Mouse (Mus musculus): ENCODE measurements around the gene Uba1.

DNA sequence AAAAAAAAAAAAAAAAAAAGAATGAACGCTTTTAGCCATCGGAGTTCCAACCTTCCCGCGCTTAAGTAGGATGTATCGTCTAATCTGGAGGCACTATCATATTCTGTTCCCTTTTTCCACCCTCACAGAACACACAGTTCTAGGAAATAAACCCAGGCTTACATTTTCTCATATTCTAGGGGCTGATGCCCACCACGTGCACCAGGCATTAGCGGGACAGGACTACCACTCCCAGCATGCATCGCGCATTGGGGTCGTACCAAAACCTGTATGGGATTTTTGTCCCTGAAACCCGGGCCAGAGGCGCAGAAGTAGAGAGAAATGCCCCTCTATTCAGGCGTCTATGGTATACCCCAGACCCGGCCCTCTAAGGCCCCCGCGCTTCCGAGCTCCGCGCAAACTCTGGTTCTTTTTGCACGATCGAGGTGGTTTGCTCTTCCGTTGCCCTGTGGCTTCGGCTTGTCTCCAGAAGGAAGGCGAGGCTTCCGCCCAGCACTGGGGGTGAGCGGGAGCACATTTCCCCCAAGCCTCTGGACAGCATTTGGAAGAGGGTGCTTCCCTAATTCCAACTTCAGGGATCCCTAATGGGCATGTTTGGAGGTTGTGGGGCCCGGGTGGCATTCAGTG lies at the start of gene Uba1:
- TF ChIP-seq JUN (IDR thresholded peaks at IDR 0.05; ENCODE audit: insufficient read depth, low read depth, low read length) (no peak), CTCF (conservative IDR thresholded peaks at IDR 0.05 in 1 of 2, IDR thresholded peaks at IDR 0.05 in 1 of 2; ENCODE audit: low read depth in 2 of 2, low read length in 2 of 2) (no peak), POLR2A (IDR thresholded peaks at IDR 0.05; ENCODE audit: low read depth, low read length) (peak; percentile 70), BHLHE40 (IDR thresholded peaks at IDR 0.05; ENCODE audit: low read depth, low read length) (peak; percentile 70), ZKSCAN1 (IDR thresholded peaks at IDR 0.05; ENCODE audit: borderline replicate concordance, low read depth, low read length) (no peak)

Measured in CH12.LX (cell line).